Mouse (Mus musculus) cerebellum, adult 2 months (tissue): ENCODE data around the gene Dpp7.

Experiments used
- CTCF ChIP-seq: fragments of 200-500 bp; IDR thresholded peaks from 2 replicates; pipeline ENCODE4 v1.5.1; 2011; ENCODE audit warnings: low read depth, mild to moderate bottlenecking, control low read depth, low read length, moderate library complexity, borderline replicate concordance; ENCODE audit not compliant: insufficient read depth
- POLR2A ChIP-seq: fragments of 200-500 bp; IDR thresholded peaks from 2 replicates; pipeline ENCODE4 v1.6.1; 2011; ENCODE audit warnings: low read length, control low read depth, borderline replicate concordance; ENCODE audit not compliant: insufficient read depth

DNA sequence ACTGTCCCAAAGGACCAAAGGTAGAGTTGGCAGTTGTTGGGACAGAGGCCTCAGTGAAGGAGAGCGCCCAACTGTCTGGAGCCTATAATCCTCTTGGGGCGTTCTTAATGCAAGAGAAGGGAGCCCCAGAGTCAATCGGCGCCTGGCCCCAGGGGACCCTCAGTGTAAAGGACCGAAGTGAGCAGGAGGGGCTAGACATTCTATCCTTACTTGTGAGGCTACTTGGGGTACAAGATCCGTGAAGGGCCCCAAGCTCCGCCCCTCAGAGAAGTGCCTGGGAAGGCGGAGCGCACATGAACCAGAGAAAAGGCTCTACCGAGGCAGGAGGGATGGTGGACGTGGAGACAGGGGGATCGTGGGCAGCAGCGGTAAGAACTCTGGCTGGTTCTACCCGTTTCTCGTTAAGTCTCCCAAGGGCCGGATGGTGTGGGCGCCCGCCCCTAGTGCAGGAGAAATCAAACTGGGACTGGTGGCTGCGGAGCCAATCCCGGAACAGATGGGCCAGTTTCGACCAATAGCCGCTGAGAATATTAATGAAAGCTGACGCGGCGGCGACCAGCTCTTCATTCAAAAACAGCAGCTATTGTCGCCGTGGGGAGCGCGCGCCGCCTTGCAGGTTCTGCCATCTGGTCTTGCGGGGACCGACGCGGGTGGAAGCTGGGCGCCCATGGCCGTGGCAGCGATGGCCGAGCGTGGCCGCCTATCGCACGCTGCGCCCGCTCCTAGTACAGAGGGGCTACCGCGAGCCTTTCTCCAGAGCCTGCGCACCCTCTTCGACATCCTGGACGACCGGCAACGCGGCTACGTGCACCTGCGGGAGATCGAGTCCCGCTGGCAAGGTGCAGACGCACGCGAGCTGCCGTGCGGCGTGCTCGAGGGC, 15.8 kb upstream of the Dpp7 start, which contains the start of gene Sapcd2:
- TF ChIP-seq POLR2A (peak; percentile 19; the same call in 1 of the 2 replicates), CTCF (no peak)
